Mouse (Mus musculus) retina, postnatal 1 day (tissue): ENCODE data around the gene Tiam1.
A peak's percentile ranks its signal among the peaks of the same experiment; 100 is the strongest.

Experiments used
- DNase-seq: peaks from one replicate; pipeline ENCODE4 v3.0.0-alpha.2; 2012

Tiam1 gene

GRCm38 (mm10) chr16:90142574-90143415 lies 774 bp downstream of the Tiam1 start:
- DNase-seq, result peak; percentile 72

- DNase-seq, result no peak
These were observed 1.4 kb downstream of the Tiam1 start for GRCm38 (mm10) chr16:90142247-90142573.

DNA sequence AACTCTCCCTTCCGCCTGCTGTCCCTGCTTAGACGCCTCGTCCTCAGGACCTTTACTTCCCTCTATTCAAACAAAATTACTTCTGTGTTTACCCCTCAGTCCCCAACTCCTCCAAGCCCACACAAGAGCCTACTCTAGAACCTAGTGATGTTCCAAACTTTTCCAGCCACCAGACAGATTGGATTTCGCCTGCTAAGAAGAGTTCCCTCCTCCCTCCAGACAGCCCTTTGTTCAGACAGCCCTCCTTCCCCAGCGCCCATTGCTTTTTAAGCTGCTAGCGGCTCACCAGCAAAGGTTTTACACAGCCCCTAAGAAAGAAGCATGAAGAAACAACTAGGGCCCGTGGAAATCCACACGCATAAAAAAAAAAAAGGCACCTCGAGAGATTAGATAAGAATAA lies 2.0 kb downstream of the Tiam1 start:
- DNase-seq, result no peak

DNA sequence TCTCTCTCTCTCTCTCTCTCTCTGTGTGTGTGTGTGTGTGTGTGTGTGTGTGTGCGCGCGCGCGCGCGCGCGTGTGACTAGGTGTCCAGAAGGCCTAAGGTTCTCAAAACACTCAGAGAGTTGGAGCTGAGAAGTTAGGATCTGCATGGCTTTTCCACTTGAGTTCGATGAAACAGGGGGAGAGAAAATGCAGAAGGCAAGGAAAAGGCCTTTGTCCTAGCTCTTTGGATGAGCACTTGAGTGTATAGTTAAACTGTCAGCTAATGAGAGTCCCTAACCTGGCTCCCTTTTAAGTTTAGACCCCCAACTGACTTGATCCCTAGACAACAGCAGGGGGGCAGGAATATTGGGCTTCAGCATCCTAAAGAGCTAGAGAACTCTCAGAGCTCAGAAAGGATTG lies 3.0 kb downstream of the Tiam1 start:
- DNase-seq, result no peak

GRCm38 (mm10) chr16:90139696-90140095 lies 3.9 kb downstream of the Tiam1 start:
- no peak for DNase-seq

DNA sequence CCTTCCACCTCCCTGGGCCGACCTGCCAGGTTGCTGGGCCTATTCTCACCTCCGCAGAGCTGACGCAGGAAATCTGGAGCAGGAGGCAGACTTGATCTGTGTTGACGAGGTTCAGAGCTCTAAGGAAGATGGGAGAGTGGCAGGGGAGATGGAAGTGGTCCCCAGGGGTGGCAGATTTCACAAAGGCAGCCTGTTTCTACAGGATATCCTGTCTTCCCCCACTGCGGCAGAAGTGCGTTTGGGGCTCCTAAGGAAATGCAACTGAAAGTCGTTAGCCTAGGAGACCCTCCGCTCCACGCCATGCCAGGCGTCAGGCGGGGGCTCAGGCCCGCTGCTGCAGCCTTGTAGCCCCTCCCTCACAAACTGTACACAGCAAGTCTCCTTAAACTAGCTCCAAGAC lies 5.4 kb downstream of the Tiam1 start:
- no peak for DNase-seq

GRCm38 (mm10) chr16:90137175-90137574 lies 6.4 kb downstream of the Tiam1 start:
- DNase-seq, result no peak

DNA sequence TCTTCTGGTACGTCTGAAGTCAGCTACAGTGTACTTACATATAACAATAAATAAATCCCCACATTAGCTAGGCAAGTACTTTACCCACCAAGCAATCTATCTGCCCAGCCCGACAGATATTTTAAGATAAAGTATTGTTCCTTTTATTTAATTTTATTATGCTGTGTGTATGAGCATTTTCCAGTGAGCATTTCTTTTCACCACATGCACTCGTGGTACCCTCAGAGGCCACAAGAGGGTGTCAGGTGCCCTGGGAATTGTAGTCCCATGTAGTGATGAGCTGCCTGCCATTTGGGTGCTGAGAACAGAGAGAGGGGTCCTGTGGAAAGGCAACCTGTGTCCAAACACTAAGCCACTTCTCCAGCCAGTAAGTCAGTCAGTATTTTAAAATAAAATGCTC lies 8.0 kb downstream of the Tiam1 start:
- no peak for DNase-seq

DNA sequence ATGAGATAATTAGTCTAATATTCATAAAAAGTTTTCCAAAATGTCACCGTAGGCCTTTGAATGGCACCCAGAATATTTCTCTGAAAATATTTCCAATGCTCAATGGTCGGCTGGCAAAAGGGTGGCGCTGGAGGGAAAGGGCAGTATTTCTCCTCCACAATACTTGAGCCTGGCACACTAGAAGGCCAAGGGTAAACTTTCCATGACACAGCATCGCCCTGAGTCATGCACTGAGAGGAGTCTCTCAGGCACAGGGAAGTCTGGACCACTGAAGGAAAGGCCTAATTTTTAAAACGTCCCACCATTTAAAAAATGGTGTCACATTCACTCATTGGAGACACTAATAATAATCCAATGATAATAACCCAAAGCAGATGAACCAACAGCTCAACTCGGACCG lies 9.2 kb downstream of the Tiam1 start:
- DNase-seq, result no peak

GRCm38 (mm10) chr16:90132816-90133215 lies 10.8 kb downstream of the Tiam1 start:
- no peak for DNase-seq

- DNase-seq, result peak; percentile 86
These were observed 11.2 kb downstream of the Tiam1 start for GRCm38 (mm10) chr16:90132331-90132730.

- DNase-seq, result no peak
These were observed 14.6 kb downstream of the Tiam1 start for GRCm38 (mm10) chr16:90128817-90129587.

DNA sequence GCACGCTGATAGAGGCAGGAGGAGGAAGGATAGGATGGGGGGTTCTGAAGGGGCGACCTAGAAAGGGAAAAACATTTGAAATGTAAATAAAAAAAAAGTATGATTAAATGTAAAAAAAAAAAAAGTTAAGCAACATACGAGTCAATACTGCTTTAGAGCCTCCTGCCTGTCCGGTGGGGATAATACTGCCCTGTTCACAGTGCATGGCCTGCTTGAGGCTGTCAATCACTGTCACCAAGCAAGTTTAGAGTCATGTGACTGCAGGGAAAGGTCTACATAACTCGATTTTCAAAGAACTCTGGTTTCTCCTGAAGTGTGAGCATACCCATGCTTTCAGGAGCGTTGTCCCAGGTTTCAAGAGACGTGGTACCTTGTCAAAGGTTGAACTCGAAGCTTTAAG lies 15.2 kb downstream of the Tiam1 start:
- no peak for DNase-seq

DNA sequence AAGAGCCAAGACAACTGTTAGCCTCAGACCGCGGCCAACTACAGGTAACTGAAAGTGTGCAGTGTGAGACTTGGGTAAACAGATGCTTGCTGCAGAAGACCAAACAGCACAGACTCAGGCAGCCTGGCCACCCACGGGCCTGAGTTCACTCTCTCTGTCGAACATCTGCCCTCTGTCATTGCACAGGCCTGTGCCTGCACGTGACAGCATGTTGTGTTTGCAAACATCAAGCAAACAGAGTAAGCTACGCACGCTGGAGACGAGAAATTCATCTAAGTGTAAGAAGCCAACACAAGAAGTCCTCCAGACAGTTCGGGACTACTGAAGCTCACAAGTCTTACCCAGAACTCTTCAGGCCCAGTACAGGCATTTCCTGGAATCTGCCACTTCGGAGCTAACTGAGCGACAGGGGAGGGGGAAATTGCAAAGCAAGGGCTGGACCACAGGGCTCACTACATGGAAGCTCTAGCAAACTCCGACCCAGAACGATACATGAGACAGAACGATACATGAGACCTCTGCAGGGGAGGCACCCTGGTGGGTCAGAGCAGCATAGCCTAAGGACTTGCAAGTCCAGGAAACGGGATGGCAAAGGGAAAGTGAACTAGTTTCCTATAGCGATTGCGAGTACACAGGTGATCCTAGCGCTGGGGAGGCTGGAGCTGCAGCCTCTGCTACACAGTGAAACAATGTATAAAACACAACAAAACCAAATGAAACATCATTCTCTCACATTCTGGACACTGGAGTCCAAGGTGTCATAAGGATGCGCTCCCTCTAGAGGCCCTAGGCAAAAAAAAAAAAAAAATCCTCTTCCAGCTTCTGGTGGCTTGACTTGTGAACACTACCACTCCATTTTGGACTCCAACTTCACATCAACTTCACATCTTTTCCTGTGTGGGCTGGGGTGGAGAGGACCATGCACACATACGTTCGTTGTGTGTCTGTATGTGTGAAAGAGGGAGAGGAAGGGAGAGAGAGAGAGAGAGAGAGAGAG lies 18.0 kb downstream of the Tiam1 start:
- no peak for DNase-seq

DNA sequence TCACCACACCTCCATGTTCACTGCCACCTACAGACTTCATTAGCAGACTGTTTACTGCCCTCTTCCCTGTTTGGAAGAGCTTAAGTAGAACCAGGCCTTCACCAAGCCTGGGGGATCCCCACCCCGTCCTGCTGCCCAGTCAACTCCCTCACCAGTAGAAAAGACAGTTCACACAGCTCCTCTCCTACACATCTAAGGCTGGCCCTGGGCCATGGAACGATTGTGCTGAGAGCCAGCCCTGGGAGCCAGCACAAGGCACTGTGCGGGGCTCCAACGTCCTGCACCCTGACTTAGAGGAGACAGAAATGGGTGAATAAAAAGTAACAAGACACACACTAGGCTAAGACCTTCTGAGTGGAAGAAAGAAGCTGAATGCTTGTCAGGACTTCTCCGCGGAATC lies 20.5 kb downstream of the Tiam1 start:
- DNase-seq, result no peak

GRCm38 (mm10) chr16:90122439-90122838 lies 21.1 kb downstream of the Tiam1 start:
- DNase-seq, result no peak

DNA sequence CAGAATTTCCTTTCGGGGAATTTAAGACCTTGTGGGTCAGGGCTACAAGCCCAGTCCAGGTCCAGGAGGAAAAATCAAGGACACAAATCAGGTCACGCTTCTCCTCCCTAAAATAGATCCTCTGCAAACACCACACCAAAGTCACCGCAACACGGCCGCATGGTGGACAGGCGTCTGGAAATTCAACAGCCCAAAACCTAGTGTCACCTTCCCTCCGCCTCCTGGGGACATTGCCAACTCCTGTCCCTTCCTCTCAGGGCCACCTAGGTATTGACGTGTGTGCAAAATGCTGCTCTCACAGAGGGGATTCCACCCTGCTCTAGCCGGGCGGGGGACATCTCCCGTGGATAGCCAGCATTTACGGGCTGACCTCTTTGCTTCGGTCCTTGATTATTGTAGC lies 21.8 kb downstream of the Tiam1 start:
- DNase-seq, result no peak

DNA sequence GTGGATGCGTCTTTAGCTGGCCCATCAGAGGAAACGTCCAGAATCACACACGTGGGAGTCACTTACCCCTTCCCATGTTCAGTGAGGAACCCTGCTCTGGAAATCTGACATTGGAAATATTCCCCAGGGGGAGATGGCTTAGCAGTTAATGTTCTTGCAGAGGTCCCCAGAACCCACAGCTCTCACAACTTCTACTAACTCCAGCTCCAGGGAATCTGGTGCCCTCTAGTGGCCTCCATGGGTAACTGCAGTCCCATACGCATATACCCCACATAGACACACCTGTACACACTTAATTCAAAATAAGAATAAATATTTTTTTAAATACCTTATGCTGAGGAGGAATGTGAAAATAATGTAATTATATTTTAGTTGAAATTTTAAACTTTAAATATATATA lies 23.6 kb downstream of the Tiam1 start:
- DNase-seq, result no peak

GRCm38 (mm10) chr16:90116637-90117182 lies 26.9 kb downstream of the Tiam1 start:
- DNase-seq, result no peak

DNA sequence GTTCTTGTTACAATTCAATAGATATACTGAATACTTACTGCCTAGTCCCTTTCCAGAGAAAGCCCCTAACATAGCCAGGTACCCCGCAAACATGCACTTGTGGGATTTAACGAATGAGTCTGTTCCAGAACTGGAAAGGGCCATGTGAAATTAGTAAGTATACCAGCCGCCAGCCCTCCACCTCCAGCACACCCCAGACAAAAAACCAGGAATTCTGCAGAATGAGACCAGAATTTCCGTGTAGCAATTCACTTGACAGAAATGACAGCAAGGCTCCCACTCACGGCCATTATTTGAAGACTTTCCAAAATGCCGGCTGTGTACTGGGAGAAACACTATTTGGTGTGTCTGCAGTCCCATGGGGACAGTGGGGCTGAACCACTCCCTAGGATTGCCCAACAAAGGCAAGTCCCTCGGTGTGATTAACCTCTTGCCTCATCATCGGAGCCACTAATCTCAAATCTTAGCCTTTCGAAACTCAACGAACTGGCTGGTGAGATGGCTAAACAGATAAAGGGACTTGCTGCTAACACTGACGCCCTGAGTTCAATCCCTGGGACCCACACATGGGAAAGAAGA lies 30.9 kb downstream of the Tiam1 start:
- no peak for DNase-seq

- no peak for DNase-seq
These were observed 34.1 kb downstream of the Tiam1 start for GRCm38 (mm10) chr16:90109500-90109899.

- DNase-seq, result no peak
These were observed 38.7 kb downstream of the Tiam1 start for GRCm38 (mm10) chr16:90104714-90105459.
